Mouse (Mus musculus): ENCODE measurements around the gene Stkld1. TPM values are rescaled to one million over a fixed set of nuclear protein-coding genes. Genes with fewer than 3 reads are reported as not detected.
A peak's percentile ranks its signal among the peaks of the same experiment; 100 is the strongest.

The Stkld1 gene
- polyA plus RNA-seq, 1 experiment from 2014 or later, result 0.06 TPM

DNA sequence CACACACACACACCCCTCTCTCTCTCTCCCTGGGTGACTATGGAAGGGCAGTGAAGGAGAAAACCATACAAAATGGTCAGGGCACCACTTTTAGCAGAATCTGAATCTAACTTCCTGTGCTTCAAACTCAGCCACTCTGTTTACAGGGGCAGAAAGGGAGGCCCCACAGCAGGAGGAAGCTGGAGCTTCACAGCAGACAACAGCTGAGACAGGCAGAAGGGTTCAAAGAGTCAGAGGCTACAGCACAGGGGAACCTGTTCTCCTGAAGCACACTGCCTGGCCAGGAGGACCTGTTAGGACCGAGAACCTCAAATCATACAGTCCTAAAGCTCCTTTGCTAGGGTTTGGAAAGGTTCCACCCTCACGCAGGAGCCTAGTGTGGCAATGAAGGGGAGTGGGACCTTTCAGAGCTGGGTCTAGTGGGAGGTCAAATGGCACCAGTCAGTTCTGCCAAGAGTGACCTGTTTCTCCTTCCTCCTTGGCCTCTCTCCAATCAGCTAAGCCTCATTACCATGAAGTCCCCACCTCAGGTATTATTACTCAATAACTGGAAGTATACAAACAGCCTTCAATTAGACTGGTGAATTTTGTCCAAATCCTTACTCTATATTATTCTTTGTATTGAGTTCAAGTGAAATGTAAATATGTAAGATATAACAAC is 21.0 kb downstream of the Stkld1 start:
- no peaks in the 10 kb centered on the region for H3K4me1 ChIP-seq (ENCODE audit: control insufficient read depth, insufficient read depth, low read depth, low read length)
- H3K4me2 ChIP-seq (ENCODE audit: low read length), result no peak overlapping the region
- no peak overlapping the region for H3K27ac ChIP-seq (ENCODE audit: low read depth, low read length)
- H3K36me3 ChIP-seq (ENCODE audit: control insufficient read depth, insufficient read depth, low read length), result peaks cover 41% of the 10 kb centered on the region
- H3K9me3 ChIP-seq (ENCODE audit: control insufficient read depth, low read length), result no peaks in the 10 kb centered on the region
- no peak for ATAC-seq
- H3K4me3 ChIP-seq (ENCODE audit: low read length), result no peak overlapping the region
- no peak overlapping the region for H3K9ac ChIP-seq (ENCODE audit: low read depth, low read length)
- H3K27me3 ChIP-seq (replicated peaks; ENCODE audit: control insufficient read depth, insufficient read depth, low read length), result no peaks in the 10 kb centered on the region
- WGBS, result 97% methylated on average over 2 of the region's 2 CpGs

GRCm38 (mm10) chr2:26956811-26957487 is 23.1 kb downstream of the Stkld1 start:
- H3K36me3 ChIP-seq (ENCODE audit: control insufficient read depth, insufficient read depth, low read length), result peaks cover 41% of the 10 kb centered on the region
- H3K9ac ChIP-seq (ENCODE audit: low read depth, low read length), result no peak overlapping the region
- 96% methylated on average over 12 of the region's 12 CpGs for WGBS
- ATAC-seq, result no peak
- H3K4me3 ChIP-seq (ENCODE audit: low read length), result no peak overlapping the region
- peaks cover 7% of the 10 kb centered on the region for H3K4me1 ChIP-seq (ENCODE audit: control insufficient read depth, insufficient read depth, low read depth, low read length)
- no peaks in the 10 kb centered on the region for H3K27me3 ChIP-seq (replicated peaks; ENCODE audit: control insufficient read depth, insufficient read depth, low read length)
- H3K9me3 ChIP-seq (ENCODE audit: control insufficient read depth, low read length), result no peaks in the 10 kb centered on the region
- no peak overlapping the region for H3K27ac ChIP-seq (ENCODE audit: low read depth, low read length)
- H3K4me2 ChIP-seq (ENCODE audit: low read length), result no peak overlapping the region

DNA sequence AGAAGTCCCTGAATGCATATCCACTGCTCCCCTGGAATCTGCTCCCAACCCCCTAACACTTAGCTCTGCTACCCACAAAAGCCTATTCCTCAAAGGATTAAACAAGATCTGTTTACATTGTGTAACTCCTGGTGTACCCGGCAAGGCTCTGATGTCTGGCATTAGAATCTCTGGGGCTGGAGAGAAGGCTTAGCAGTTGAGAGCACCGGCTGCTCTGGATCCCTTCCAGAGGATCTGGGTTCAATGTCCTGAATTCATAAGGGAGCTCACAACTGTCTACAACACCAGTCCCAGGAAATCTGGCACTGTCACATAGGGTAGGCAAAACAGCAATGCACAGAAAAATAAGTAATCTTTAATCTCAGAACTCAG is 23.6 kb downstream of the Stkld1 start:
- no peak overlapping the region for H3K9ac ChIP-seq (ENCODE audit: low read depth, low read length)
- peaks cover 43% of the 10 kb centered on the region for H3K36me3 ChIP-seq (ENCODE audit: control insufficient read depth, insufficient read depth, low read length)
- no peaks in the 10 kb centered on the region for H3K9me3 ChIP-seq (ENCODE audit: control insufficient read depth, low read length)
- no peak overlapping the region for H3K4me3 ChIP-seq (ENCODE audit: low read length)
- peaks cover 11% of the 10 kb centered on the region for H3K4me1 ChIP-seq (ENCODE audit: control insufficient read depth, insufficient read depth, low read depth, low read length)
- no peaks in the 10 kb centered on the region for H3K27me3 ChIP-seq (replicated peaks; ENCODE audit: control insufficient read depth, insufficient read depth, low read length)
- no peak overlapping the region for H3K4me2 ChIP-seq (ENCODE audit: low read length)
- H3K27ac ChIP-seq (ENCODE audit: low read depth, low read length), result no peak overlapping the region
- 84% methylated on average over 2 of the region's 2 CpGs for WGBS
- ATAC-seq, result no peak

DNA sequence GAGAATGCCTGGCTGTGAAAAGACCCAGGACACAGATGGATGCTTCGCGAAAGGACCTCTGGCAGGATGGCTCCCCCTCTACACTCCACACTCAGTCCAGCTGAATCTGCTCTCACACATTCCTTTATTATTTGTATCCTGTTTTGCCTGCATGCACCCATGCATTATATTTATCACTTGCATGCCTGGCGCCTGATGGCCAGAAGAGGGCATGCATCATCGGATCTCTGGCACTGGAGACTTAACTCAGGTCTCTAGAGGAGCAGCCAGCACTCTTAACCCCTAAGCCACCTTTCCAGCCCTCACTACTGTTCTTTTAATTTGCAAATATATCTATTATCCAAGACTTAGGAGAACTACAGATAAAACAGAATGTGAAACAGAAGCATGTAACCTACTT is 26.9 kb downstream of the Stkld1 start:
- H3K4me2 ChIP-seq (ENCODE audit: low read length), result no peak overlapping the region
- peaks cover 24% of the 10 kb centered on the region for H3K36me3 ChIP-seq (ENCODE audit: control insufficient read depth, insufficient read depth, low read length)
- H3K4me1 ChIP-seq (ENCODE audit: control insufficient read depth, insufficient read depth, low read depth, low read length), result peaks cover 25% of the 10 kb centered on the region
- H3K27me3 ChIP-seq (replicated peaks; ENCODE audit: control insufficient read depth, insufficient read depth, low read length), result no peaks in the 10 kb centered on the region
- 73% methylated on average over 4 of the region's 4 CpGs for WGBS
- no peaks in the 10 kb centered on the region for H3K9me3 ChIP-seq (ENCODE audit: control insufficient read depth, low read length)
- H3K9ac ChIP-seq (ENCODE audit: low read depth, low read length), result no peak overlapping the region
- H3K27ac ChIP-seq (ENCODE audit: low read depth, low read length), result no peak overlapping the region
- ATAC-seq, result no peak
- H3K4me3 ChIP-seq (ENCODE audit: low read length), result no peak overlapping the region

GRCm38 (mm10) chr2:26963923-26964723 is 30.3 kb downstream of the Stkld1 start, which contains the start of gene Rexo4:
Gene Rexo4, minus strand, starts transcription at chr2:26964386.
- Histone ChIP-seq H3K4me2 (ENCODE audit: low read length) (peak within 1 kb of the TSS; percentile 71), H3K9ac (ENCODE audit: low read depth, low read length) (peak within 1 kb of the TSS; percentile 89), H3K9me3 (ENCODE audit: control insufficient read depth, low read length) (no peaks in the 10 kb centered on the region), H3K4me3 (ENCODE audit: low read length) (peak within 1 kb of the TSS; percentile 82), H3K4me1 (ENCODE audit: control insufficient read depth, insufficient read depth, low read depth, low read length) (peaks cover 25% of the 10 kb centered on the region), H3K27ac (ENCODE audit: low read depth, low read length) (peak within 1 kb of the TSS; percentile 98), H3K27me3 (replicated peaks; ENCODE audit: control insufficient read depth, insufficient read depth, low read length) (no peaks in the 10 kb centered on the region), H3K36me3 (ENCODE audit: control insufficient read depth, insufficient read depth, low read length) (peaks cover 5% of the 10 kb centered on the region; the same call in 1 of the 2 replicates)
- WGBS, result under 1% methylated on average over 49 of the region's 50 CpGs
- peak; percentile 99 for ATAC-seq

- peak; percentile 3; the same call in 1 of the 2 replicates for ATAC-seq
- WGBS, result 18% methylated on average over 14 of the region's 14 CpGs
- H3K4me3 ChIP-seq (ENCODE audit: low read length), result peak overlapping the region; percentile 82
- peak overlapping the region; percentile 71 for H3K4me2 ChIP-seq (ENCODE audit: low read length)
- H3K27me3 ChIP-seq (replicated peaks; ENCODE audit: control insufficient read depth, insufficient read depth, low read length), result no peaks in the 10 kb centered on the region
- no peaks in the 10 kb centered on the region for H3K9me3 ChIP-seq (ENCODE audit: control insufficient read depth, low read length)
- peak overlapping the region; percentile 89 for H3K9ac ChIP-seq (ENCODE audit: low read depth, low read length)
- 0 out of 2 replicates have a peak, but pooled peaks cover 2% of the 10 kb centered on the region for H3K36me3 ChIP-seq (ENCODE audit: control insufficient read depth, insufficient read depth, low read length)
- peak overlapping the region; percentile 98 for H3K27ac ChIP-seq (ENCODE audit: low read depth, low read length)
- peaks cover 25% of the 10 kb centered on the region for H3K4me1 ChIP-seq (ENCODE audit: control insufficient read depth, insufficient read depth, low read depth, low read length)
Measured at GRCm38 (mm10) chr2:26964724-26965370, 31.0 kb downstream of the Stkld1 start.

DNA sequence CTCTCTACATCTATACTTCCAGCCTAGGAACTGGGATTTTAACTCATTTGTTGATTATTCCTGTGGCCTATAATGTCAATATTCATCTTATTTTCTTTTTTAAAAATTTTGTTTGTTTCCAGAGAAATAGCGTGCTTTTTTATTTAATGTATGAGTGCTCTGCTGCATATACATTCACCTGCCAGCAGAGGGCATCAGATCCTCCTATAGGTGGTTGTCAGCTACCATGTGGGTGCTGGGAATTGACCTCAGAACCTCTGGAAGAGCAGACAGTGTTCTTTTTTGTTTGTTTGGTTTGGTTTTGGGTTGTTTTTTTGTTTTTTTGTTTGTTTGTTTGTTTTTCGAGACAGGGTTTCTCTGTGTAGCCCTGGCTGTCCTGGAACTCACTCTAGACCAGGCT is 33.4 kb downstream of the Stkld1 start:
- WGBS, result 83% methylated on average over 2 of the region's 2 CpGs
- ATAC-seq, result no peak
- Histone ChIP-seq H3K9me3 (ENCODE audit: control insufficient read depth, low read length) (no peaks in the 10 kb centered on the region), H3K9ac (ENCODE audit: low read depth, low read length) (no peak overlapping the region), H3K4me1 (ENCODE audit: control insufficient read depth, insufficient read depth, low read depth, low read length) (peaks cover 15% of the 10 kb centered on the region), H3K27ac (ENCODE audit: low read depth, low read length) (no peak overlapping the region), H3K27me3 (replicated peaks; ENCODE audit: control insufficient read depth, insufficient read depth, low read length) (no peaks in the 10 kb centered on the region), H3K36me3 (ENCODE audit: control insufficient read depth, insufficient read depth, low read length) (0 out of 2 replicates have a peak, but pooled peaks cover under 1% of the 10 kb centered on the region), H3K4me2 (ENCODE audit: low read length) (no peak overlapping the region), H3K4me3 (ENCODE audit: low read length) (no peak overlapping the region)

- Histone ChIP-seq H3K9ac (ENCODE audit: low read depth, low read length) (no peak within 1 kb of the TSS), H3K4me1 (ENCODE audit: control insufficient read depth, insufficient read depth, low read depth, low read length) (no peaks in the 10 kb centered on the region), H3K27me3 (replicated peaks; ENCODE audit: control insufficient read depth, insufficient read depth, low read length) (no peaks in the 10 kb centered on the region), H3K4me3 (ENCODE audit: low read length) (no peak within 1 kb of the TSS), H3K36me3 (ENCODE audit: control insufficient read depth, insufficient read depth, low read length) (no peaks in the 10 kb centered on the region), H3K9me3 (ENCODE audit: control insufficient read depth, low read length) (no peaks in the 10 kb centered on the region), H3K27ac (ENCODE audit: low read depth, low read length) (no peak within 1 kb of the TSS), H3K4me2 (ENCODE audit: low read length) (no peak within 1 kb of the TSS)
- 70% methylated on average over 3 of the region's 3 CpGs for WGBS
- ATAC-seq, result no peak
Measured at GRCm38 (mm10) chr2:26973116-26973515, 39.3 kb downstream of the Stkld1 start, which contains the start of gene Adamts13. Gene Adamts13, plus strand, starts transcription at chr2:26973416.

Data from hindbrain, embryonic 16.5 days (tissue).